Mouse (Mus musculus): ENCODE measurements around the gene Gm4869. TPM values are rescaled to one million over a fixed set of nuclear protein-coding genes. Genes with fewer than 3 reads are reported as not detected.

The Gm4869 gene
- polyA plus RNA-seq, 1 experiment from 2014 or later, result not detected

Small RNA genes lying within 50 kb of the gene (microRNA-seq; reads per million reads assigned to microRNA genes)
- not detected for gene Mir7038

Other genes with a start within 250 kb of the Gm4869 start
- gene Mad1l1, start 124.1 kb upstream of the Gm4869 start, polyA plus RNA-seq (2015; fragmentation: Nextera tagmentation; extraction: Ambion mirVana), result 33.8 and 35.5 TPM in 2 replicates
- gene Nudt1, start 124.0 kb upstream of the Gm4869 start, polyA plus RNA-seq (2015; fragmentation: Nextera tagmentation; extraction: Ambion mirVana), result 22.3 and 22.9 TPM in 2 replicates
- gene Mrm2, start 113.7 kb upstream of the Gm4869 start, polyA plus RNA-seq (2015; fragmentation: Nextera tagmentation; extraction: Ambion mirVana), result 21.3 and 22.1 TPM in 2 replicates
- gene Snx8, start 56.4 kb upstream of the Gm4869 start, polyA plus RNA-seq (2015; fragmentation: Nextera tagmentation; extraction: Ambion mirVana), result 17.9 and 18.8 TPM in 2 replicates
- 96.7 and 102 TPM in 2 replicates for gene Eif3b, start 26.3 kb upstream of the Gm4869 start, polyA plus RNA-seq (2015; fragmentation: Nextera tagmentation; extraction: Ambion mirVana)
- 19.0 and 19.4 TPM in 2 replicates for gene Chst12, start 59.9 kb downstream of the Gm4869 start, polyA plus RNA-seq (2015; fragmentation: Nextera tagmentation; extraction: Ambion mirVana)
- 0.33 TPM in 1 of 2 replicates, not detected in the other for gene Grifin, start 119.4 kb downstream of the Gm4869 start, polyA plus RNA-seq (2015; fragmentation: Nextera tagmentation; extraction: Ambion mirVana)
- gene Lfng, start 161.7 kb downstream of the Gm4869 start, polyA plus RNA-seq (2015; fragmentation: Nextera tagmentation; extraction: Ambion mirVana), result 25.7 and 28.8 TPM in 2 replicates
- 78.9 and 85.5 TPM in 2 replicates for gene Ttyh3, start 203.4 kb downstream of the Gm4869 start, polyA plus RNA-seq (2015; fragmentation: Nextera tagmentation; extraction: Ambion mirVana)

All from forebrain, embryonic 15.5 days (tissue).